Mouse (Mus musculus): ENCODE measurements at regions not wholly inside any gene's neighbourhood (a gene's known extent, or its start where the extent isn't known, plus 50 kb on each side); places are given as distances from the start of the nearest gene placed in this dataset.

DNA sequence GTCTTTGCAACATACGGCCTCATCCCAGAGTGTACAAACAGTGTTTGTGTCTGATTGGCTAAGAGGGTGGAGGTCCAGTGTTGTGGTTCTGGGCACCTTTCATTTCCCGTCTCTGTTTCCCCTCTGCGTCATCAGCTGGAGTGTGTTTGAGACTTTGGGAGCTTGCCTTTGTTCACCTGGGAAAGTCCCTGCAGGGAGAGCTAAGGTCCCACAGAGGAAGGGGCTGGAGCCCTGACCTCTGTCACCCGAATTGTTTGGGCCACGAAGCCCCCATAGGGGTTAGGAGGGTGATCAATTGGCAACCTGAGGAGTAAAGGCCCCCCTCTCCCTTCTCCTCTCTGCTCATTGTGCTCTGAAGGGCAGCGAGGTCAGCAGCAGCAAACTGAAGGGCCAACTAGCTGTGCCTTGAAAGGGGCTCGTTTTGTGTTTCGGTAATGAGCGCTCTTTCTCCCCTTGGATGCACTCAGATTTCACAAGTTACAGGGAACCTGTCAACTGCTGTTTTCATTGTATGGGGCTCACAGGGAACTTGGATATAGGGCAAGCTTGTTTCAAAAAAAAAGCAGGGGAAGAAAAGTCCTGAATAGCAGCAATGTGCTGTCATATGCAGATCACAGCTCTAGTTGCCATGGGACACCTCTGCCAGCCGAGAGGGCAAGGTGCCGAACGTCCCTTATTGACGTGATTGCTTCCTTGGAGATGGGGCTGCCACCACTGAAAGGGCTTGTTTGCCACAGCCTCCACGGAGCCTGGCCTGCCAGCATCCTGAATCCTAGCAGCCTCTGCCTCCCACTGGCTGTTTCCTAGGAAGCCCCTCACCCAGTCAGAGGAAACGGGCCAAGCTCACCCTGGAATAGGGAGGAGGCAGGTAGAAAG, 201.7 kb downstream of the Zfp36l1 start:
- Histone ChIP-seq H3K27me3 (ENCODE audit: control insufficient read depth, insufficient read depth, low read length) (no peaks in the 10 kb centered on the region), H3K27ac (ENCODE audit: insufficient read depth, low read depth, low read length) (no peak overlapping the region), H3K36me3 (ENCODE audit: control insufficient read depth, insufficient read depth, low read length) (no peaks in the 10 kb centered on the region), H3K4me3 (ENCODE audit: low read depth, low read length) (no peak overlapping the region), H3K4me1 (ENCODE audit: control insufficient read depth, insufficient read depth, insufficient read length, low read length) (peaks cover 10% of the 10 kb centered on the region)
- TF ChIP-seq CTCF (IDR thresholded peaks at IDR 0.05; ENCODE audit: extremely low read depth, insufficient read length, insufficient replicate concordance, low read depth, low read length) (no peak), POLR2A (IDR thresholded peaks at IDR 0.05; ENCODE audit: low read depth, low read length) (no peak)
- WGBS: 86% methylated on average over 15 of the region's 15 CpGs

DNA sequence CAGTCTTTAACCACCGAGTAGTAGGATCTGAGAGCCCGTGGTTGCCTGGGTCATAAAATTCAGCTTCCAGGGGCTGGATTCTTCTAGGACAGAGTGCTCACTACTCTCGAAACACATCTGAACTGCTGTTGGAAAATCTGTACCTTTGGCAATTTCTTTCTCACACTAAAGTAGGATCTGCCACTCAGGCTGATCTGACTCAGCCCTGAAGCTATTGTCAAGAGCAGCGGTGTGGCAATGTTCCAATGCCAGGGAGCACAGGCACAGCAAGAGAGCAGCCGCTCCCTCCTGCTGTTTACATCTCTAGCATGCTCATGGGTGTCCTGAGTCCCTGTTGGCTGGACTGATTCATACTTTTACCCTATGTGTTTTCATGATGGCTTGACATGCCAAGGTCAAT, 205.2 kb downstream of the Zfp36l1 start:
- no peaks in the 10 kb centered on the region for H3K27me3 ChIP-seq (ENCODE audit: control insufficient read depth, insufficient read depth, low read length)
- peak overlapping the region; percentile 68; the same call in 1 of the 2 replicates for H3K27ac ChIP-seq (ENCODE audit: insufficient read depth, low read depth, low read length)
- no peaks in the 10 kb centered on the region for H3K36me3 ChIP-seq (ENCODE audit: control insufficient read depth, insufficient read depth, low read length)
- H3K4me3 ChIP-seq (ENCODE audit: low read depth, low read length): no peak overlapping the region
- 29% methylated on average over 5 of the region's 5 CpGs for WGBS
- peaks cover 22% of the 10 kb centered on the region for H3K4me1 ChIP-seq (ENCODE audit: control insufficient read depth, insufficient read depth, insufficient read length, low read length)
- TF ChIP-seq CTCF (IDR thresholded peaks at IDR 0.05; ENCODE audit: extremely low read depth, insufficient read length, insufficient replicate concordance, low read depth, low read length) (no peak), POLR2A (IDR thresholded peaks at IDR 0.05; ENCODE audit: low read depth, low read length) (no peak)

- H3K36me3 ChIP-seq (ENCODE audit: control insufficient read depth, insufficient read depth, low read length): no peaks in the 10 kb centered on the region
- WGBS: 55% methylated on average over 10 of the region's 10 CpGs
- TF ChIP-seq POLR2A (IDR thresholded peaks at IDR 0.05; ENCODE audit: low read depth, low read length): no peak
- no peak for TF ChIP-seq CTCF (IDR thresholded peaks at IDR 0.05; ENCODE audit: extremely low read depth, insufficient read length, insufficient replicate concordance, low read depth, low read length)
- H3K27me3 ChIP-seq (ENCODE audit: control insufficient read depth, insufficient read depth, low read length): no peaks in the 10 kb centered on the region
- H3K27ac ChIP-seq (ENCODE audit: insufficient read depth, low read depth, low read length): peak overlapping the region; percentile 68; the same call in 1 of the 2 replicates
- peaks cover 22% of the 10 kb centered on the region for H3K4me1 ChIP-seq (ENCODE audit: control insufficient read depth, insufficient read depth, insufficient read length, low read length)
- no peak overlapping the region for H3K4me3 ChIP-seq (ENCODE audit: low read depth, low read length)
Measured at GRCm38 (mm10) chr12:79906738-79907365, 206.0 kb downstream of the Zfp36l1 start.

- H3K4me1 ChIP-seq (ENCODE audit: control insufficient read depth, insufficient read depth, insufficient read length, low read length): peaks cover 22% of the 10 kb centered on the region
- TF ChIP-seq POLR2A (IDR thresholded peaks at IDR 0.05; ENCODE audit: low read depth, low read length) (no peak), CTCF (IDR thresholded peaks at IDR 0.05; ENCODE audit: extremely low read depth, insufficient read length, insufficient replicate concordance, low read depth, low read length) (no peak)
- H3K27me3 ChIP-seq (ENCODE audit: control insufficient read depth, insufficient read depth, low read length): no peaks in the 10 kb centered on the region
- WGBS: 33% methylated on average over 10 of the region's 10 CpGs
- H3K27ac ChIP-seq (ENCODE audit: insufficient read depth, low read depth, low read length): peak overlapping the region; percentile 91
- no peak overlapping the region for H3K4me3 ChIP-seq (ENCODE audit: low read depth, low read length)
- H3K36me3 ChIP-seq (ENCODE audit: control insufficient read depth, insufficient read depth, low read length): no peaks in the 10 kb centered on the region
Measured at GRCm38 (mm10) chr12:79905828-79906737, 206.7 kb downstream of the Zfp36l1 start.

DNA sequence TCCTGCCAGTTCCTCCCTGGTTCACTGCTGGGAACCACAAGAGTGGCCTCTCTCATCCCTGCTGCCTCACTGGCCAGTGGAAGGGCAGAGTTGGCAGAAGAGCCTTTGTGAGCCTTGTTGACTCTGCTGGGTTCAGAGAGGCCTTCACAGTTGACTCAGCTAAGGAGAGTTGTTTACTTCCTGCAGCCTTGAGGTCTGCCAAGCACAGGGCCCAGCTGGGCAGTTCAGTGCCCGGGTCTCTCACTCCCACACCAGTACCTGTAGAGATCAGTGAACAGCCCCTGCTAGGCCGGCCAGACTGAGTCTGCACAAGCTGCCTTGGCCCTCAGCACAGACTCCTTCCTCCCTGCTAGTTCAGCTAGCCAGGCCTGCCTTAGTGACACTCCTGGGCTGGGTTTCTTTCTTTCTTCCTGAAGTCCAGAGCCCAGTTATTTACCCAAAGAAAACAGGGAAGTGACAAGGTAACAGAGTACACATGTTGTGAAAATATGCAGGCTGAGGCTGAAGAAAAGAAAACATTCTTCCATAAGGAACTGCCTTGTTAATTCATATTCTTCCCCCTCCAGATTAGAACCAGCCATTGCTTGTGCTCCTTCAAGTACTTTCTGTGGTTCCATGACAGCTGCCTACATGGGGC, 207.8 kb downstream of the Zfp36l1 start:
- TF ChIP-seq POLR2A (IDR thresholded peaks at IDR 0.05; ENCODE audit: low read depth, low read length) (no peak), CTCF (IDR thresholded peaks at IDR 0.05; ENCODE audit: extremely low read depth, insufficient read length, insufficient replicate concordance, low read depth, low read length) (no peak)
- Histone ChIP-seq H3K4me1 (ENCODE audit: control insufficient read depth, insufficient read depth, insufficient read length, low read length) (peaks cover 22% of the 10 kb centered on the region), H3K27me3 (ENCODE audit: control insufficient read depth, insufficient read depth, low read length) (no peaks in the 10 kb centered on the region), H3K27ac (ENCODE audit: insufficient read depth, low read depth, low read length) (peak overlapping the region; percentile 91), H3K4me3 (ENCODE audit: low read depth, low read length) (no peak overlapping the region), H3K36me3 (ENCODE audit: control insufficient read depth, insufficient read depth, low read length) (no peaks in the 10 kb centered on the region)
- WGBS: 25% methylated on average over 2 of the region's 2 CpGs

DNA sequence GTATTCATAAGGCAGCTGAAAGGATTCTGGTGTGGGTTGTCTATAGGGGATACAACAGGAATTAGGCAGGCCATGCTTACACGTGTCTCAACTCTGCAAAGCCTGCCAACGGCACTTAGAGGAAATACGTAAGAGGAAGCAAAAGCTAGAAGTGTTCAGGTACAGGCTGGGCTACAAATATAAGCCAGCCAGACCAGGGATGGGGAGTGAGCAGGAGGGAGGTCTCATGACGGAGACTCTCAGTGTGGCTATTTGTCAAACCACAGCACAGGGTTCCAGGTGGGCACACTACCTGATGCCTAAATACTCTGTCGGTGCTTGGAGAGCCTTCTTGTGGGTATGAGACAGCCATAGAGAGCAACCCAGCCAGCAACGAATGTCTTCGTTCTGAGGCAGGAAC, 210.1 kb downstream of the Zfp36l1 start:
- Histone ChIP-seq H3K27me3 (ENCODE audit: control insufficient read depth, insufficient read depth, low read length) (no peaks in the 10 kb centered on the region), H3K27ac (ENCODE audit: insufficient read depth, low read depth, low read length) (no peak overlapping the region), H3K4me3 (ENCODE audit: low read depth, low read length) (no peak overlapping the region), H3K4me1 (ENCODE audit: control insufficient read depth, insufficient read depth, insufficient read length, low read length) (peaks cover 27% of the 10 kb centered on the region), H3K36me3 (ENCODE audit: control insufficient read depth, insufficient read depth, low read length) (no peaks in the 10 kb centered on the region)
- WGBS: 78% methylated on average over 7 of the region's 7 CpGs
- TF ChIP-seq CTCF (IDR thresholded peaks at IDR 0.05; ENCODE audit: extremely low read depth, insufficient read length, insufficient replicate concordance, low read depth, low read length) (no peak), POLR2A (IDR thresholded peaks at IDR 0.05; ENCODE audit: low read depth, low read length) (no peak)

Data from small intestine, adult 2 months (tissue).